Mouse (Mus musculus): ENCODE measurements around the gene Lepr.

DNA sequence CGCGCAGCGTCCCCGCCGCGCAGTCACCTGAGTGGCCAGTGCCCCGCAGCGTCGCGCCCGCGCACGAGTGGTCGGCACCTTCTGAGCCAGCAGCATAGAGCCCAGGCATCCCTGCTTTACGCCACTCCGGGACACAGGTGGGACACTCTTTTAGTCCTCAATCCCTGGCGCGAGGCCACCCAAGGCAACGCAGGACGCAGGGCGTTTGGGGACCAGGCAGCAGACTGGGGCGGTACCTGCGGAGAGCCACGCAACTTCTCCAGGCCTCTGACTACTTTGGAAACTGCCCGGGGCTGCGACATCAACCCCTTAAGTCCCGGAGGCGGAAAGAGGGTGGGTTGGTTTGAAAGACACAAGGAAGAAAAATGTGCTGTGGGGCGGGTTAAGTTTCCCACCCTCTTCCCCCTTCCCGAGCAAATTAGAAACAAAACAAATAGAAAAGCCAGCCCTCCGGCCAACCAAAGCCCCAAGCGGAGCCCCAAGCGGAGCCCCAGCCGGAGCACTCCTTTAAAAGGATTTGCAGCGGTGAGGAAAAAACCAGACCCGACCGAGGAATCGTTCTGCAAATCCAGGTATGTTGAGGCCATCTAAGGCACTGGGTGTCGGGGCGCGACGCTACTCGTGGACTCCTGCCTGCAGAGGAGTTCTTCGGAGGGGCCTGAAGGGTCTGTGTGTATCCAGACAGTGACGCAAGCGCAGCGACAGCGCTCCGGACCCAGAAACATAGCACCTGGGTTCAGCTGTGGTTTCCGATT is at the start of gene Lepr:
- no peak for TF ChIP-seq CTCF (IDR thresholded peaks at IDR 0.05; ENCODE audit: insufficient read depth, low read depth, low read length)
- no peak for TF ChIP-seq POLR2A (IDR thresholded peaks at IDR 0.05; ENCODE audit: insufficient read depth, low read depth, low read length)

Data from olfactory bulb, adult 2 months (tissue).